Mouse (Mus musculus) liver, embryonic 14.5 days (tissue): ENCODE measurements at regions not wholly inside any gene's neighbourhood (a gene's known extent, or its start where the extent isn't known, plus 50 kb on each side); places are given as distances from the start of the nearest gene placed in this dataset.

Source experiments
- ATAC-seq: fragments of 200-750 bp; cut with Nextera tagmentation; 2 replicates; pipeline ENCODE4 v1.8.0; 2017; ENCODE audit warnings: moderate number of reproducible peaks, mild to moderate bottlenecking, moderate library complexity; ENCODE audit not compliant: insufficient read depth
- DNase-seq, 3 experiments: peaks; one replicate each; pipeline ENCODE4 v3.0.0-alpha.2; 2012 to 2013; ENCODE audit warnings: low read depth in 3 of 3, low spot score in 3 of 3
- H3K27ac ChIP-seq: fragments of 300-500 bp; sonication (generic); 2 replicates; pipeline ENCODE4 v1.5.1; 2014; ENCODE audit warnings: moderate library complexity, mild to moderate bottlenecking, control low read depth, inconsistent platforms
- H3K27me3 ChIP-seq: fragments of 300-500 bp; sonication (generic); 2 replicates; pipeline ENCODE4 v1.6.1; 2014; ENCODE audit warnings: mild to moderate bottlenecking, low read length, moderate library complexity; ENCODE audit not compliant: control insufficient read depth, insufficient read depth
- H3K36me3 ChIP-seq: fragments of 300-500 bp; sonication (generic); replicated peaks from 2 replicates; pipeline ENCODE4 v1.6.1; 2014; ENCODE audit warnings: low read depth; ENCODE audit not compliant: control insufficient read depth, insufficient read depth
- H3K4me1 ChIP-seq, 2 experiments: fragments of 200-500 bp in 1 of 2; fragments of 300-500 bp in 1 of 2; sonication (generic) in 1 of 2; replicated peaks; 2 replicates each; pipeline ENCODE4 v1.6.1; 2012 to 2014; ENCODE audit warnings: antibody characterized with exemption in 1 of 2, inconsistent platforms in 1 of 2, low read length in 1 of 2; ENCODE audit not compliant: control insufficient read depth in 2 of 2, insufficient read depth in 2 of 2
- H3K4me2 ChIP-seq: fragments of 300-500 bp; sonication (generic); 2 replicates; pipeline ENCODE4 v1.6.1; 2014; ENCODE audit warnings: low read depth, mild to moderate bottlenecking, control low read depth, moderate library complexity
- H3K4me3 ChIP-seq, 2 experiments: fragments of 200-500 bp in 1 of 2; fragments of 300-500 bp in 1 of 2; sonication (generic) in 1 of 2; 2 replicates each; pipeline ENCODE4 v1.5.1; 2012 to 2014; ENCODE audit warnings: low read depth in 2 of 2, low read length in 2 of 2, mild to moderate bottlenecking in 2 of 2, control low read depth in 1 of 2, inconsistent platforms in 1 of 2, moderate library complexity in 1 of 2; ENCODE audit not compliant: insufficient read depth in 1 of 2
- H3K9ac ChIP-seq: fragments of 300-500 bp; sonication (generic); replicated peaks from 2 replicates; pipeline ENCODE4 v1.6.1; 2014; ENCODE audit warnings: mild to moderate bottlenecking, control low read depth, moderate library complexity
- H3K9me3 ChIP-seq: fragments of 300-500 bp; sonication (generic); 2 replicates; pipeline ENCODE4 v1.6.1; 2016; ENCODE audit warnings: low read length, mixed read lengths; ENCODE audit not compliant: control insufficient read depth
- CTCF ChIP-seq: IDR thresholded peaks from 2 replicates; pipeline ENCODE4 v1.5.1; 2016; ENCODE audit warnings: antibody characterized with exemption, low read depth, control low read depth
- EP300 ChIP-seq: IDR thresholded peaks from 2 replicates; pipeline ENCODE4 v1.6.1; 2016; ENCODE audit warnings: antibody characterized with exemption, low read depth
- WGBS: fragments of 180-500 bp; shearing (Covaris S2); extraction: QIAGEN DNeasy Blood & Tissue Kit; methylation state at CpG from one replicate; pipeline ENCODE4 v1.1.7; 2014; ENCODE audit not compliant: insufficient replicate concordance; 5-methylcytosine and 5-hydroxymethylcytosine counted together

GRCm38 (mm10) chr12:10134141-10134540 lies 235.6 kb upstream of the Nt5c1b start:
- no peak for TF ChIP-seq CTCF
- no peak for TF ChIP-seq EP300
- H3K27ac ChIP-seq = no peak overlapping the region
- H3K9me3 ChIP-seq = no peaks in the 10 kb centered on the region
- no peaks in the 10 kb centered on the region for H3K4me1 ChIP-seq
- no peaks in the 10 kb centered on the region for H3K36me3 ChIP-seq
- H3K4me3 ChIP-seq = no peak overlapping the region
- no peak for ATAC-seq
- no peak overlapping the region for H3K9ac ChIP-seq
- no peak for DNase-seq
- H3K27me3 ChIP-seq = no peaks in the 10 kb centered on the region
- H3K4me2 ChIP-seq = no peak overlapping the region
- 23% methylated on average over 3 of the region's 3 CpGs for WGBS

- 22% methylated on average over 2 of the region's 2 CpGs for WGBS
- no peak for ATAC-seq
- no peak overlapping the region for H3K9ac ChIP-seq
Observed at GRCm38 (mm10) chr12:10135915-10136314, 233.9 kb upstream of the Nt5c1b start.

GRCm38 (mm10) chr12:10140131-10140530 lies 229.6 kb upstream of the Nt5c1b start:
- ATAC-seq (no peak), DNase-seq (no peak)
- H3K27me3 ChIP-seq = no peaks in the 10 kb centered on the region
- no peaks in the 10 kb centered on the region for H3K36me3 ChIP-seq
- H3K27ac ChIP-seq = no peak overlapping the region
- no peaks in the 10 kb centered on the region for H3K9me3 ChIP-seq
- H3K4me1 ChIP-seq = no peaks in the 10 kb centered on the region
- H3K9ac ChIP-seq = no peak overlapping the region
- no peak overlapping the region for H3K4me2 ChIP-seq
- no peak overlapping the region for H3K4me3 ChIP-seq
- no peak for TF ChIP-seq CTCF

More at GRCm38 (mm10) chr12:10135915-10136314, 233.9 kb upstream of the Nt5c1b start:
- Histone ChIP-seq H3K4me1 (no peaks in the 10 kb centered on the region), H3K27me3 (no peaks in the 10 kb centered on the region), H3K9me3 (no peaks in the 10 kb centered on the region), H3K27ac (no peak overlapping the region), H3K4me2 (no peak overlapping the region), H3K4me3 (no peak overlapping the region), H3K36me3 (no peaks in the 10 kb centered on the region)
- TF ChIP-seq CTCF (no peak), EP300 (no peak)
- DNase-seq = no peak

GRCm38 (mm10) chr12:10160837-10161236 lies 208.9 kb upstream of the Nt5c1b start:
- ATAC-seq = no peak
- WGBS = 40% methylated on average over 1 of the region's 1 CpGs
- no peak for DNase-seq

GRCm38 (mm10) chr12:10168042-10168441 lies 201.7 kb upstream of the Nt5c1b start:
- H3K4me1 ChIP-seq = no peaks in the 10 kb centered on the region
- no peak overlapping the region for H3K9ac ChIP-seq
- H3K27me3 ChIP-seq = no peaks in the 10 kb centered on the region
- no peak overlapping the region for H3K27ac ChIP-seq
- no peak overlapping the region for H3K4me2 ChIP-seq
- no peak for ATAC-seq
- H3K9me3 ChIP-seq = no peaks in the 10 kb centered on the region
- no peak for DNase-seq
- no peaks in the 10 kb centered on the region for H3K36me3 ChIP-seq
- TF ChIP-seq EP300 = no peak
- no peak for TF ChIP-seq CTCF
- H3K4me3 ChIP-seq = no peak overlapping the region

More at GRCm38 (mm10) chr12:10160837-10161236, 208.9 kb upstream of the Nt5c1b start:
- no peak overlapping the region for H3K4me3 ChIP-seq
- no peaks in the 10 kb centered on the region for H3K4me1 ChIP-seq
- no peak overlapping the region for H3K27ac ChIP-seq
- no peaks in the 10 kb centered on the region for H3K9me3 ChIP-seq
- H3K4me2 ChIP-seq = no peak overlapping the region
- H3K9ac ChIP-seq = no peak overlapping the region
- no peaks in the 10 kb centered on the region for H3K27me3 ChIP-seq
- no peaks in the 10 kb centered on the region for H3K36me3 ChIP-seq
- TF ChIP-seq EP300 (no peak), CTCF (no peak)

GRCm38 (mm10) chr12:10168581-10168980 lies 201.2 kb upstream of the Nt5c1b start:
- no peak for TF ChIP-seq CTCF
- TF ChIP-seq EP300 = no peak
- ATAC-seq = no peak
- no peaks in the 10 kb centered on the region for H3K4me1 ChIP-seq
- H3K36me3 ChIP-seq = no peaks in the 10 kb centered on the region
- no peak overlapping the region for H3K9ac ChIP-seq
- H3K9me3 ChIP-seq = no peaks in the 10 kb centered on the region
- H3K27me3 ChIP-seq = no peaks in the 10 kb centered on the region
- no peak for DNase-seq
- H3K4me3 ChIP-seq = no peak overlapping the region
- H3K27ac ChIP-seq = no peak overlapping the region
- H3K4me2 ChIP-seq = no peak overlapping the region
